Mouse (Mus musculus): ENCODE measurements around the gene Ptgfrn. TPM values are rescaled to one million over a fixed set of nuclear protein-coding genes. Genes with fewer than 3 reads are reported as not detected.

Gene Ptgfrn
- total and polyA plus RNA-seq, 3 experiments = not detected

DNA sequence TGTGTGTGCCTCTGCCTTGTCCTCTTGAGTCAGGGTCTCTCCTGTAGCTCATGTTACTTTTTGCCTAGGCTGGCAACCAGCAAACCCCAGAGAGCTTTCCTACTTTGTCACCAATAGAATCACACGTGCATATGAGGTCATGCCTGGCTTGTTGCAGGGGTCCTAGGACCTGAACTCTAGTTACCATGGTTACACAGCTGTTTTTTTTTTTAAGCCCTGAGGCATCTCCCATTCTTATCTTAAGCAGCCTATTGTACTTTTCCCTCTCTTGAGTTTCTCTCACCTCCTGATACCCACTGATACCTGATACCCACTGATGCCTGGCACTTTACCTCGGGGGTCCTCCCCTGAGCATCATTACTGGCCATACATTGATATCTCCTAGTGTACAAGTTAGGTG lies 110.3 kb downstream of the Ptgfrn start:
- Histone ChIP-seq H3K27me3 (ENCODE audit: control insufficient read depth in 1 of 2, insufficient read depth in 2 of 2, low read length in 2 of 2) (no peaks in the 10 kb centered on the region), H3K9me3 (replicated peaks; ENCODE audit: insufficient read depth, low read length) (no peaks in the 10 kb centered on the region), H3K36me3 (ENCODE audit: control insufficient read depth in 1 of 2, insufficient read depth in 2 of 2, low read length in 2 of 2) (no peaks in the 10 kb centered on the region), H3K27ac (ENCODE audit: control insufficient read depth, low read depth, low read length) (no peak overlapping the region), H3K4me3 (ENCODE audit: control insufficient read depth in 1 of 2, insufficient read depth in 1 of 2, low read depth in 2 of 2, low read length in 2 of 2) (no peak overlapping the region), H3K4me1 (ENCODE audit: control insufficient read depth in 1 of 2, insufficient read depth in 2 of 2, low read length in 2 of 2) (no peaks in the 10 kb centered on the region), H3K9ac (ENCODE audit: control insufficient read depth, low read depth, low read length, poor library complexity, severe bottlenecking) (no peak overlapping the region), H3K79me2 (ENCODE audit: control insufficient read depth, insufficient read depth, low read length, poor library complexity) (no peaks in the 10 kb centered on the region)
- DNase-seq (ENCODE audit: low read depth, low spot score) = no peak
- TF ChIP-seq MAX (IDR thresholded peaks at IDR 0.05; ENCODE audit: low read length) (no peak), ZC3H11A (IDR thresholded peaks at IDR 0.05; ENCODE audit: low read depth, low read length) (no peak), MAZ (IDR thresholded peaks at IDR 0.05; ENCODE audit: low read depth, low read length) (no peak), TAL1 (IDR thresholded peaks at IDR 0.05; ENCODE audit: low read length) (no peak), CHD2 (IDR thresholded peaks at IDR 0.05; ENCODE audit: low read length) (no peak), MYC (IDR thresholded peaks at IDR 0.05; ENCODE audit: low read depth, low read length) (no peak), NELFE (IDR thresholded peaks at IDR 0.05; ENCODE audit: low read depth, low read length) (no peak), JUND (IDR thresholded peaks at IDR 0.05; ENCODE audit: low read depth, low read length) (no peak)

DNA sequence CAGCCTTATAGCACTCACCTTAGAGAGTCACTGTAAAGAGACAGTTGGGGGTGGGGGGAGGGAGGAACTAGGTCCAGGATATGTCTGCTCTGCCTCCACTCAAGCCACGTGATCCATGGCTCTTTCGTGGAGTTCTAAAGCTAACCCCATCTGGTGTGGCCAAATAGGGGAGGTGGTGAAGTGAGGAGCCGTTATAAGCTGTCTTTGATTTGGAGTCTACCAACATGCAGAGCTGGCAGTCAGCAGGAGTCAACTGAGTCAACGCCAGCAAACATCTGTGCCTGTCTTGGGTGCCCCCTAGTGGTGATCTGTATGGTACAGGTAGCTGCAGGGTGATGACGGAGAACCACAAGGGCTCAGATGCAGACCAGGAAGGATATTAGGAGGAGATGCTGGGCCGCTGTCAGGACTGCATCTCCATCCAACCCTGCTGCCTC lies 111.2 kb downstream of the Ptgfrn start:
- no peaks in the 10 kb centered on the region for H3K4me1 ChIP-seq (ENCODE audit: control insufficient read depth in 1 of 2, insufficient read depth in 2 of 2, low read length in 2 of 2)
- no peaks in the 10 kb centered on the region for H3K79me2 ChIP-seq (ENCODE audit: control insufficient read depth, insufficient read depth, low read length, poor library complexity)
- no peak overlapping the region for H3K27ac ChIP-seq (ENCODE audit: control insufficient read depth, low read depth, low read length)
- peak; percentile 49 for DNase-seq (ENCODE audit: low read depth, low spot score)
- no peaks in the 10 kb centered on the region for H3K27me3 ChIP-seq (ENCODE audit: control insufficient read depth in 1 of 2, insufficient read depth in 2 of 2, low read length in 2 of 2)
- TF ChIP-seq RCOR1 (IDR thresholded peaks at IDR 0.05; ENCODE audit: low read depth, low read length) = no peak
- TF ChIP-seq ZKSCAN1 (IDR thresholded peaks at IDR 0.05; ENCODE audit: low read depth, low read length) = no peak
- no peak for TF ChIP-seq JUND (IDR thresholded peaks at IDR 0.05; ENCODE audit: low read depth, low read length)
- TF ChIP-seq RAD21 (IDR thresholded peaks at IDR 0.05; ENCODE audit: low read depth, low read length) = peak; percentile 44
- no peak for TF ChIP-seq ZNF384 (IDR thresholded peaks at IDR 0.05; ENCODE audit: low read depth, low read length)
- no peak for TF ChIP-seq MAFK (IDR thresholded peaks at IDR 0.05; ENCODE audit: borderline replicate concordance, low read depth, low read length)
- no peak for TF ChIP-seq MAZ (IDR thresholded peaks at IDR 0.05; ENCODE audit: low read depth, low read length)
- no peak for TF ChIP-seq ZMIZ1 (IDR thresholded peaks at IDR 0.05; ENCODE audit: low read depth, low read length)
- TF ChIP-seq SMC3 (IDR thresholded peaks at IDR 0.05; ENCODE audit: low read depth, low read length) = peak; percentile 60
- TF ChIP-seq POLR2AphosphoS2 (IDR thresholded peaks at IDR 0.05; ENCODE audit: low read length) = no peak
- peak; percentile 68 to 74 (median 71) for TF ChIP-seq CTCF (IDR thresholded peaks at IDR 0.05 in 2 of 3, conservative IDR thresholded peaks at IDR 0.05 in 1 of 3; ENCODE audit: control insufficient read depth in 1 of 3, insufficient read depth in 1 of 3, low read depth in 2 of 3, low read length in 3 of 3, poor library complexity in 1 of 3, severe bottlenecking in 1 of 3)
- TF ChIP-seq MAX (IDR thresholded peaks at IDR 0.05; ENCODE audit: low read length) = no peak
- no peak overlapping the region for H3K9ac ChIP-seq (ENCODE audit: control insufficient read depth, low read depth, low read length, poor library complexity, severe bottlenecking)
- no peaks in the 10 kb centered on the region for H3K36me3 ChIP-seq (ENCODE audit: control insufficient read depth in 1 of 2, insufficient read depth in 2 of 2, low read length in 2 of 2)
- no peak overlapping the region for H3K4me3 ChIP-seq (ENCODE audit: control insufficient read depth in 1 of 2, insufficient read depth in 1 of 2, low read depth in 2 of 2, low read length in 2 of 2)
- H3K9me3 ChIP-seq (replicated peaks; ENCODE audit: insufficient read depth, low read length) = no peaks in the 10 kb centered on the region
